Mouse (Mus musculus) pancreas, adult 10 weeks (tissue): ENCODE data around the gene Gm20834. TPM values are rescaled to one million over a fixed set of nuclear protein-coding genes. Genes with fewer than 3 reads are reported as not detected.

ENCODE experiments used
- polyA plus RNA-seq: library from polyadenylated mRNA; stranded (reverse); fragments of 350-450 nt; fragmentation: Illumina TruSeq; extraction: RNeasy Lipid Tissue Mini Kit (QIAGEN cat#74804); gene quantifications from one replicate; pipeline ENCODE4 v1.2.3, GENCODE M21; 2015; ENCODE audit warnings: low read depth, low replicate concordance; ENCODE audit not compliant: insufficient read depth

The Gm20834 gene
- not detected for polyA plus RNA-seq

GRCm38 (mm10) chrY:10324489-10324888 lies at the start of gene Gm20834:
Gene Gm20834, minus strand, starts transcription at chrY:10324589.

Other genes starting within 250 kb of the Gm20834 start
- gene Gm21310, start 177.4 kb downstream of the Gm20834 start, polyA plus RNA-seq: not detected
- not detected for gene Gm28510, start 88.1 kb upstream of the Gm20834 start, polyA plus RNA-seq
- not detected for gene Gm20737, start 211.5 kb upstream of the Gm20834 start, polyA plus RNA-seq
- gene Gm21775, start 228.9 kb upstream of the Gm20834 start, polyA plus RNA-seq: not detected